Mouse (Mus musculus): ENCODE data around the gene Rrm1.

GRCm38 (mm10) chr7:102417398-102417797 lies 24.1 kb upstream of the Rrm1 start:
- TF ChIP-seq TAL1 (IDR thresholded peaks at IDR 0.05; ENCODE audit: low read length) (no peak), GATA1 (IDR thresholded peaks at IDR 0.05; ENCODE audit: low read length) (no peak)

Measured in erythroblast, embryonic 14.5 days (primary cell).